Mouse (Mus musculus) left cerebral cortex, adult 2 months (tissue): ENCODE results near the gene Cd24a. TPM values are rescaled to one million over a fixed set of nuclear protein-coding genes. Genes with fewer than 3 reads are reported as not detected.

Experiments
- DNase-seq, 2 experiments: peaks; one replicate each; pipeline ENCODE4 v3.0.0; 2021 to 2022; ENCODE audit warnings: low spot score in 2 of 2, mixed read lengths in 1 of 2; ENCODE audit errors: extremely low spot score in 1 of 2
- H3K27ac ChIP-seq: fragments of 200-600 bp; 2 replicates; pipeline ENCODE4 v1.8.1; 2022
- H3K4me3 ChIP-seq: fragments of 200-600 bp; 2 replicates; pipeline ENCODE4 v1.8.1; 2022
- CTCF ChIP-seq: fragments of 200-600 bp; IDR thresholded peaks from 2 replicates; pipeline ENCODE4 v1.8.1; 2022; ENCODE audit warnings: antibody characterized with exemption, mild to moderate bottlenecking, moderate library complexity
- intact Hi-C: fragments of 180-260 bp; cut with DNase I; formaldehyde crosslinking; loops from one replicate; pipeline ENCODE4 v1.15.1; 2025
- total RNA-seq, 2 experiments: library from RNA; stranded (reverse); gene quantifications; 2 replicates each; pipeline ENCODE4 v1.2.3; 2021

Gene Cd24a
- total RNA-seq, 2 experiments from 2014 or later: 6.4 to 9.2 TPM

DNA sequence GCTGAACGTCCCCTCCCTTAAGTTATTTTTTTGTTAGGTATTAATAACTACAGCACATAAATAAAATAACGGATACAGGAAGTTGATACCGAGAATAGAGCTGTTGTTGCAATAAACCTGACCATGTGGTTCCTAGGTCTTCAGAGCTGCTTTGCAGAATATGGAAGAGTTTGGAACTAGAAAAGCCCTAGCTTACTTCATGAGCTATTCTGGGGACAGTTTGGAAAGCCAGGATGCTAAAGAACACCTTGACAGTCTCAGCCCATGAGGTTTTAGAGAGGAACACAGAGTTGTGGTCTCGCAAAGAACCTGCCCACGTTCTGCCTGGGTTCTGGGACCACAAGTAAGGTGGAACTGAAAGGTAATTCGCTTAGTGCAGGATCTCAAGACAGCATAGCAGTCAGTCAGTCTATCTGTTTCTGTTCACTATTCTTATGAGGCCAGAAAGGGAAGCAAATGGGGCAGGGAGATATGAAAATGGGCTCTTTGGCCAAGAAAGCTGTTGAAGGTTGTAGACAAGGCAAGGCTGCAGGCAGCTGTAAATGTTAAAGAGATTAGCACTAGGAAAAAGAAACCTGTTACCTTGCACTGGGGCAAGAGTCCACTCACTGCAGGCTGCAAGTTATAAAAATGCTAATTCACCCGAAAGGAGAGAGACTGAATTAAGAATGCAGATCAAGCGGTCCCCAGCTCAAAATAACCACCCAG is 10.5 kb downstream of the Cd24a start:
- no peak overlapping the region for H3K27ac ChIP-seq
- H3K4me3 ChIP-seq: no peak overlapping the region
- intact Hi-C loops: no loop called here
- TF ChIP-seq CTCF: no peak
- no peak for DNase-seq

- no peak overlapping the region for H3K4me3 ChIP-seq
- TF ChIP-seq CTCF: no peak
- H3K27ac ChIP-seq: no peak overlapping the region
- intact Hi-C loops: no loop called here
- DNase-seq: no peak
These were observed 13.4 kb downstream of the Cd24a start for GRCm38 (mm10) chr10:43591477-43591876.

GRCm38 (mm10) chr10:43593182-43593581 is 15.1 kb downstream of the Cd24a start:
- DNase-seq: no peak
- Histone ChIP-seq H3K27ac (no peak overlapping the region), H3K4me3 (no peak overlapping the region)
- no peak for TF ChIP-seq CTCF
- intact Hi-C loops: no loop called here

- no peak for TF ChIP-seq CTCF
- no peak overlapping the region for H3K27ac ChIP-seq
- intact Hi-C loops: no loop called here
These were observed 16.1 kb downstream of the Cd24a start for GRCm38 (mm10) chr10:43594187-43594586.

GRCm38 (mm10) chr10:43594894-43595293 is 16.8 kb downstream of the Cd24a start:
- intact Hi-C loops: no loop called here
- Histone ChIP-seq H3K4me3 (no peak overlapping the region), H3K27ac (no peak overlapping the region)
- no peak for DNase-seq
- no peak for TF ChIP-seq CTCF

More at GRCm38 (mm10) chr10:43594187-43594586, 16.1 kb downstream of the Cd24a start:
- DNase-seq: no peak
- H3K4me3 ChIP-seq: no peak overlapping the region

- H3K27ac ChIP-seq: no peak overlapping the region
- no peak overlapping the region for H3K4me3 ChIP-seq
- no peak for DNase-seq
- no peak for TF ChIP-seq CTCF
- intact Hi-C loops: no loop called here
These were observed 20.1 kb downstream of the Cd24a start for GRCm38 (mm10) chr10:43598067-43598726.

DNA sequence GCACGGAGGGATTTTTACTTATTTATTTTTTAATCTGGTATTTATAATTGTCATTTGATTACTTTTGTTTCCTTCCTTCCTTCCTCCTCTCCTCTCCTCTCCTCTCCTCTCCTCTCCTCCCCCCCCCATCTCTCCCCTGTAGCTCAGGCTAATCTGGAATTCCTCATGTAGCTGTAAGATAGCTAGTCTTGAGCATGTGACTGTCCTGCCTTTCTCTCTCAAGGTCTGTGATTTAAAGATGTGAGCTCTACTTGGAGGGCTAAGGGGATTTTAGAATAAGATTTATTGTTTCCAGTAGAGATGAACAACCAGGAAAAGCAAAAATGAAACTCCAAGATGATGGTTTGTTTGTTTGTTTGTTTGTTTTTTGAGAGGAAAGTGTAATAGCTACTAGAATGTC is 23.0 kb downstream of the Cd24a start:
- intact Hi-C loops: no loop called here
- no peak overlapping the region for H3K27ac ChIP-seq
- no peak for DNase-seq
- no peak for TF ChIP-seq CTCF
- no peak overlapping the region for H3K4me3 ChIP-seq

GRCm38 (mm10) chr10:43601511-43602396 is 23.7 kb downstream of the Cd24a start:
- no peak for TF ChIP-seq CTCF
- no peak for DNase-seq
- Histone ChIP-seq H3K4me3 (no peak overlapping the region), H3K27ac (no peak overlapping the region)
- intact Hi-C loops: no loop called here

DNA sequence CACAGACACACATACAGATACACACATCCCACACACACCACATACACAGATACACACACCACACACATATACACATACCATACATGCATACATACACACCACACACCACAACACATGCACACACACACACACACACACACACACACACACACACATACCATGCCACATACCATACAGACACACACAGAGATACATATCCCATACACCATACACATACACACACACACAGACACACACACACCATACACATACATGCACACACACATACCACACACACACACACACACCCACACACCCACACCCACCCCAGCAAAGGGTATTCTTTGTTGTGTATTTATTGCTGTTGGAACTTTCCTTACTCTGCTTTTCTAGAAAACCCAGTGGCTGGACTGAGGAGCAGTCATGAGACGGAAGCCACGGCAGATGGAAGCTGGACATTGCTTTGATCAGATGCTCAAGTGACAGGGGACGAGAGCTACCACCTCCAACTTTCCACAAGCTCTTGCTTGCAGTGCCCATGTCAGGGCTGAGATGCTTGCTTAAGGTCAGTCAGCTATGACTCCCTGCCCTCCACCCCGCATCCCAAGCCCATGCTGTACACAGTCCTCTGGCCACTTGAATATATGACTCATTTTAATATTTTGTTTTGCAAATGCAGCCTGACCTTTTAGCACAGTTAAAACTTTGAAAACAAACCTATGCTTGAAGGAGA is 26.0 kb downstream of the Cd24a start:
- H3K27ac ChIP-seq: no peak overlapping the region
- TF ChIP-seq CTCF: no peak
- no peak overlapping the region for H3K4me3 ChIP-seq
- DNase-seq: no peak
- intact Hi-C loops: no loop called here

DNA sequence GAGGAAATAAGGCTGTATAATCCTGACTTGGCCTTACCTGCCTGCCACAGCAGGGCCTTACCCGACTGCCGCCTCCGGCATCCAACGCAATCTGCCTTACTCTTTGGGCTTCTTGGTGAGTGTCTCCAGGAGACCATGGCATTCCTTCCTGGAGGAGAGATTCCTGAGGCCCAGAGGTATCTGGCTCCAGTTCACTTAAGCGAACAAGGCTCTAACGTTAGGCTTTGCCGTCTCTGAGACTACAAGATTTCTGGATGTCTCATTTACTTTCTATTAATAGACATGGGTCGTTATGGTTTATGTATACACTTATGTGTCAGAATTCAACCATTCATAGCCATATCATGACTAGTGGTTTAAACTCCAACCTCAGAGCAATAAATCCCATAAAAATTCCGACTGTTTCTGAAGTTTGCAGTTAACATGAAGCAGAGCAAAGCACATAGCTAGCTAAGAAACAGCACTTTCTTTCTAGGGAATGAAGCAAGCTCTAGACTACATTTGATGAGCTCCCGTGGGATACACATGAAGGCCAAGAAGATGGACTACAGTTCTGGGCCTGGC is 26.7 kb downstream of the Cd24a start:
- no peak overlapping the region for H3K27ac ChIP-seq
- intact Hi-C loops: no loop called here
- no peak for TF ChIP-seq CTCF
- no peak for DNase-seq
- H3K4me3 ChIP-seq: no peak overlapping the region

- DNase-seq: no peak
- no peak overlapping the region for H3K4me3 ChIP-seq
- H3K27ac ChIP-seq: no peak overlapping the region
- no peak for TF ChIP-seq CTCF
- intact Hi-C loops: no loop called here
These were observed 27.8 kb downstream of the Cd24a start for GRCm38 (mm10) chr10:43605901-43606300.
